Mouse (Mus musculus) retina, adult 2 months (tissue): ENCODE data around the gene Capn13.
"Not testable (repeated sequence)": the region's sequence is repeated elsewhere in the genome, so short reads cannot be mapped to it uniquely, and the experiment has no call there.

Source experiments
- DNase-seq: peaks from one replicate; pipeline ENCODE4 v3.0.0-alpha.2; 2012; ENCODE audit warnings: low read depth, low spot score

The Capn13 gene

DNA sequence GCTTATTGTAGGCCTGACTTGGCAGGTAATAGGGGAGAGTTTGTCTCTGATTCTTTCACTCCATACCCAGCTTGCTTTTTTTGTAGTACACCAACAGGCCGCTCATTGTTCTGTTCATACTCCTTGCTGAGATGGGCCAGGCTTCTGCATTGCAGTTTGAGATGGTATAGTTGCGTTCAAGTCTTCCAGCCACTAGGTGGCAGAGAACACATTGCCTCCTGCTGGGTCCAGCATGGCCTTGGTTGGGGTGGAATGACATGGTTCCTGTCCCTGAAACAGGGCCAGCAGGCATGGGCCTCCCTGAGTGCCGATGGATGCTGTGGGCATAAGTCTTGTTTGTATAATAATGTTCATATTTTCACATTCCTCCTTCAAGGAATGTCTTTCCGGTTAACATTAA is 122.9 kb downstream of the Capn13 start:
- DNase-seq: no peak

DNA sequence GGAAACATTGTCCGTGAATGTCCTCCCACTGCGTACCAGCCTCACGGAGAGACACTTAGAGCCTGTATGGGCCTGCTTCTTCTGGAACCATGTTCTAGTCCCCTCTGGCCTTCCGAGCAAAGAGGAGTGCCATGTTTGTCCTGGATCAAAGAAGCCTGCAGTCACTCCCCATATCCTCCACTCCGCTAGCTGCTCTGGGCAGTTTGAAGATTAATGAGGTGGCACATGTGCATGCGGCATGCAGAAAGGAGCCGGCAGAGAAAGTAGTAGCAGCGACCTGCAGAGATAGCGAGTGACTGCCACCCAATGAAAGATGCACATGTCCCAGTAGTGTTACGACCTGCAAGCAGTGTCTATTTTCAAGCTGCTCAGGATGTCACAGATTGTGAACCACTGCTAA is 125.6 kb downstream of the Capn13 start:
- DNase-seq: no peak

GRCm38 (mm10) chr17:73273809-73274208 is 126.9 kb downstream of the Capn13 start:
- DNase-seq: no peak

DNA sequence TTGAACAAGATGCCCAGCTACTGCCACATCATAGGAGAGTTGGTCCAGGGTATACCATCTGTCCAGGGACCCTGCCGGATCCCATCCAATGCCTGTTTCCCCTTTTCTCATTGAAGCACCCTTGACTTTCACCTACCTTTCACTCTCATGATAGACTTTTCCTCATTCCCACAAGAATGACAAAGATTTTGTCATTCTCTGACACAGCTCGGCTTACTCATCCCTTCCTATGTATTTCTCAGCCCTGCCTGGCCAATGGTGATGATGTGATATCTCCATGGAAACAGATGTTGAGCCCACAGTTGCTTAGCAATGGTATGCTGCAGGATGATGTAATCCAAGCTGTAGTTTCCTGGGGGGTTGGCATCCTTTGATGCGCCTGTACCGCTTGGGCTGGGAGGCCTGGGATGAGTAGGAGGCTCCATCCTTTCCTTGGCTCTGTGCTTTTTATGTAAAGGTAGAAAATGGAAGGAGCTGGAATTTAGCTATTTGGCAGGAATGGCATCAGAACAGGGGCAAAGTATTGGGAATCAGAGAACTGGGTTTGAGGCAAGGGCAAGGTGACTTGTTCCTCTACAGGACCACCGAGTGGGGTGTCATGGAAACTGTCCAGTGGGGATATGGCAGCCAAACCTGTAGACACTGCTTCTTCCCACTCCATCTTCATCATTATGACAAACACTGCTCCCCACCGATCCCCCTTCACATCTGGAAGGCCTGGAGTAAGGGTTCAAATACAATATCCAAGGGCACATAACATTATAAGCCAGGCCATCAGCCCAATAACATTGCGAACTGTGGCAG is 128.7 kb downstream of the Capn13 start:
- DNase-seq: no peak

DNA sequence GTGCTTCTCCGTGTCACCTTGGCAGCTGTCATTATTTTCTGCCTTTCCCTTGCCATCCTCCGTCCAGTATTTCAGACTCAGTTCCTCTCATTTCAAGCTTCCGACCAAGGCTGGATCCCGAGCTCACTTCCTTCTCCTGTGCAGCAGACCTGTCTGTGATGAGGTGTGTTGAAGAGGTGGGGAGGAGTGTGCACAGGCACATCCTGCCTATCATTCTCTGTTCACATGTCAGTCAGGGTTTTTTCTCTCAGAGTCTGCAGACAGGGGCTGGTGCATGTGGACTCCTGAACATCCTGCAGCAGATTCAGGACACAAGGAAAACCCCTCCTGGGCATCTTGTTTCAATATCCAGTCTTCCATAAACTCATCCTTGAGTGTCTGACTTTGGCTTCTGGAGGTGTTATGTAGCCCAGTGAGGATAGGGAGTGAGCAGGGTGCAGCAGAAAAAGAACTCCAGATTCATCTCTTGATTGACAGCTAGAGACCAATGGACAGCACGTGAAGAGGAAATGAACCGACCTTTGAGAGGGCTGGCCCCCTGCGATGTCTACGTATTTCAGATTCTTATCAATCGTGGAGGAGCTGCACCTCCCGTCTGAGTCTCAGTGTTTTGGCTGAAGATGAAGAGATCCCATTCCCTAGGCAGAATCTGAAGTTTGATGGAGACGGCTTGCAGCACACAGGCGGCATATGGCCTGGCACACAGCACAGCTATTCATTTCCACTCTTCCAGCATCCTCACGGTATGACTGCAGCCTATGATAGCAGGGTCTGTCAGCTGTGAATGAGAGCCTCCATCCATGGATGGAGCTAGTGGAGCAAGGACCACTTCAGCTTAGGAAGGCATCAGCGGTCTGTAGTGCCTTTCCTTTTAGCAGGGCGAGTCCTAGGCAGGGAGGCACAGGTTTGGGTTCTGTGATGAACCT is 129.5 kb downstream of the Capn13 start:
- DNase-seq: no peak

- DNase-seq: no peak
These were observed 137.6 kb downstream of the Capn13 start for GRCm38 (mm10) chr17:73263077-73263501.

DNA sequence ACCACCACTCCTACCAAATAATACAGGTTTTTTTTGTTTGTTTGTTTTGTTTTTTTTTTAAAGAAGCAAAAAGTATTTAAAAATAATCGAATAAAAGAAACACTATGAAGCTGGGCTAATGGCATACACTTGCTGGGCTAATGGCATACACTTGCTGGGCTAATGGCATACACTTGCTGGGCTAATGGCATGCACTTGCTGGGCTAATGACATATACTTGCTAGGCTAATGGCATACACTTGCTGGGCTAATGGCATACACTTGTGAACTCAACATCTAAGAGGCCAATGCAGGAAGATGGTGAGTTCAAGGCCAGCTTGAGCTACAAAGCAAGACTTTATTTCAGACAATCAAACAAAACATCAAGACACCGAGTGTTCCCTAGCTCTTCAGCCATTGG is 138.1 kb downstream of the Capn13 start:
- DNase-seq: no peak

DNA sequence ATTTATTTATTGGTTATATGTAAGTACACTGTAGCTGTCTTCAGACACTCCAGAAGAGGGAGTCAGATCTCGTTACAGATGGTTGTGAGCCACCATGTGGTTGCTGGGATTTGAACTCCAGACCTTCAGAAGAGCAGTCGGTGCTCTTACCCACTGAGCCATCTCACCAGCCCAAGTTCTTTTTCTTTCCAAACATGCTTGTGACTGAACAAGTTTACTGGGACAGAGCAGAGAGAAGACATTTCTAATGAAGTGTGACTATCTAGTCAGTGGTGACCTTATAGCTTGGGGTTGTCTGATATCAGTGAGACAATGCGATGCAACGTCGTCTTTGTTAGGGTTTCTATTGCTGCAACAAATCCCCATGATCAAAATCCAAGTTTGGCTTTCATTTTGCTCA is 141.4 kb downstream of the Capn13 start:
- not testable (repeated sequence) for DNase-seq

- DNase-seq: no peak
These were observed 142.0 kb downstream of the Capn13 start for GRCm38 (mm10) chr17:73258620-73259019.
